Mouse (Mus musculus) midbrain, embryonic 11.5 days (tissue): ENCODE data around the gene Pimreg. TPM values are rescaled to one million over a fixed set of nuclear protein-coding genes. Genes with fewer than 3 reads are reported as not detected.
A peak's percentile ranks its signal among the peaks of the same experiment; 100 is the strongest.

Source experiments
- ATAC-seq: fragments of 200-750 bp; cut with Nextera tagmentation; 2 replicates; pipeline ENCODE4 v1.8.0; 2017; ENCODE audit warnings: moderate TSS enrichment, moderate library complexity; ENCODE audit not compliant: low FRiP score
- DNase-seq: peaks from one replicate; pipeline ENCODE4 v3.0.0; 2015; ENCODE audit warnings: low spot score; ENCODE audit errors: missing footprints
- H3K27ac ChIP-seq: fragments of 300-500 bp; sonication (generic); 2 replicates; pipeline ENCODE4 v1.5.1; 2014; ENCODE audit warnings: low read depth, low read length
- H3K27me3 ChIP-seq: fragments of 300-500 bp; sonication (generic); 2 replicates; pipeline ENCODE4 v1.6.1; 2014; ENCODE audit warnings: mild to moderate bottlenecking, low read length, moderate library complexity, mixed read lengths; ENCODE audit not compliant: control insufficient read depth, insufficient read depth
- H3K36me3 ChIP-seq: fragments of 300-500 bp; sonication (generic); 2 replicates; pipeline ENCODE4 v1.6.1; 2014; ENCODE audit warnings: mild to moderate bottlenecking, low read length, moderate library complexity, mixed read lengths; ENCODE audit not compliant: control insufficient read depth, insufficient read depth
- H3K4me1 ChIP-seq: fragments of 300-500 bp; sonication (generic); 2 replicates; pipeline ENCODE4 v1.6.1; 2014; ENCODE audit warnings: low read length; ENCODE audit not compliant: control insufficient read depth, insufficient read depth
- H3K4me2 ChIP-seq: fragments of 300-500 bp; sonication (generic); 2 replicates; pipeline ENCODE4 v1.6.1; 2014; ENCODE audit warnings: mild to moderate bottlenecking, moderate library complexity
- H3K4me3 ChIP-seq: fragments of 300-500 bp; sonication (generic); 2 replicates; pipeline ENCODE4 v1.5.1; 2014; ENCODE audit warnings: low read depth, low read length
- H3K9ac ChIP-seq: fragments of 300-500 bp; sonication (generic); 2 replicates; pipeline ENCODE4 v1.6.1; 2014; ENCODE audit warnings: low read length
- H3K9me3 ChIP-seq: fragments of 300-500 bp; sonication (generic); 2 replicates; pipeline ENCODE4 v1.6.1; 2016; ENCODE audit warnings: low read length; ENCODE audit not compliant: control insufficient read depth
- WGBS: fragments of 180-500 bp; shearing (Covaris S2); extraction: QIAGEN DNeasy Blood & Tissue Kit; methylation state at CpG from one replicate; pipeline ENCODE4 v1.1.7; 2014; 5-methylcytosine and 5-hydroxymethylcytosine counted together
- polyA plus RNA-seq: library from polyadenylated mRNA; unstranded; fragments of >200 nt; fragmentation: Nextera tagmentation; extraction: Ambion mirVana; gene quantifications from 2 replicates; pipeline ENCODE4 v1.2.1, GENCODE M21; 2014

Pimreg gene
- polyA plus RNA-seq, 1 experiment from 2014 or later: 214 TPM

DNA sequence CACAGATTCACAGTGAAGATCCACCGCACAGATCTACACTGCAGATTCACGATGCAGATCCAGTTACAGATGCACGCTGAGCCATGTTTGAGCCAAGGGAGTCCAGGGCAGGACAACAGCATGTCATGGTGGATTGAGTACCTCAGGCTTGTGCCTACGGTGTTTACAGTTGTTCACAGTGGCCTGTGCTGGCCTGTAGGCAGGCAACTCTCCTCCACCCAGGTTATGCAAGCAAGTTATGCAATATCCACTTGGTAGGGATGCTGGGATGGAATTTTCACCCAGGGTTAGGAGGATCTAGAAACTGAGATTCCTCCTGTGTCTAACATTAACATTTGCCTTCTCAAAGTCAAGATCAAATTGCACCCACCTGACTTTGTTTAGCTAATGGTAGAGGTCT, 40.8 kb downstream of the Pimreg start:
- H3K9me3 ChIP-seq: no peaks in the 10 kb centered on the region
- ATAC-seq (no peak), DNase-seq (no peak)
- H3K27ac ChIP-seq: no peak overlapping the region
- WGBS: 92% methylated on average over 4 of the region's 4 CpGs
- no peaks in the 10 kb centered on the region for H3K27me3 ChIP-seq
- H3K9ac ChIP-seq: no peak overlapping the region
- H3K36me3 ChIP-seq: no peaks in the 10 kb centered on the region
- H3K4me1 ChIP-seq: no peaks in the 10 kb centered on the region
- no peak overlapping the region for H3K4me3 ChIP-seq
- H3K4me2 ChIP-seq: no peak overlapping the region

DNA sequence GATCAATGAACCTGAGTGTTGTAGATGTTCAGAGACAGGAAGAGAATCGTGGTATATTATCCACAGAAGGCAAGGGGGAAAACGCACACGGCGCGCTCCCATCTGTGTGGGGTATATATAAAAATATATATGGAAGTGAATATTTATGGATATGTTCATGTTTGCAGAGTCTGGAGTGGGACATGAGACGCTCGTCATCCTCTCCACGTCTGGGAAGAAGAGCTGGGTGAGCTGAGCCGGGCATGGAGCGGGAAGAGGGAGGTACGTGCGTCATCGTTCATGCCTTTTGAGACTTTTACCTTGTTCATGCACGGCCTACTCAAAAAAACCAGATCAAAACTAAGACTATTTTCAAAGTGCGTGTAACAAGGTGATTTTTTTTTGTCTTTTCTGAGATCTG, 42.5 kb downstream of the Pimreg start:
- WGBS: 93% methylated on average over 15 of the region's 15 CpGs
- no peak for DNase-seq
- Histone ChIP-seq H3K4me1 (no peaks in the 10 kb centered on the region), H3K9me3 (no peaks in the 10 kb centered on the region), H3K4me3 (no peak overlapping the region), H3K9ac (no peak overlapping the region), H3K27me3 (no peaks in the 10 kb centered on the region), H3K4me2 (no peak overlapping the region), H3K27ac (no peak overlapping the region), H3K36me3 (no peaks in the 10 kb centered on the region)
- ATAC-seq: no peak

DNA sequence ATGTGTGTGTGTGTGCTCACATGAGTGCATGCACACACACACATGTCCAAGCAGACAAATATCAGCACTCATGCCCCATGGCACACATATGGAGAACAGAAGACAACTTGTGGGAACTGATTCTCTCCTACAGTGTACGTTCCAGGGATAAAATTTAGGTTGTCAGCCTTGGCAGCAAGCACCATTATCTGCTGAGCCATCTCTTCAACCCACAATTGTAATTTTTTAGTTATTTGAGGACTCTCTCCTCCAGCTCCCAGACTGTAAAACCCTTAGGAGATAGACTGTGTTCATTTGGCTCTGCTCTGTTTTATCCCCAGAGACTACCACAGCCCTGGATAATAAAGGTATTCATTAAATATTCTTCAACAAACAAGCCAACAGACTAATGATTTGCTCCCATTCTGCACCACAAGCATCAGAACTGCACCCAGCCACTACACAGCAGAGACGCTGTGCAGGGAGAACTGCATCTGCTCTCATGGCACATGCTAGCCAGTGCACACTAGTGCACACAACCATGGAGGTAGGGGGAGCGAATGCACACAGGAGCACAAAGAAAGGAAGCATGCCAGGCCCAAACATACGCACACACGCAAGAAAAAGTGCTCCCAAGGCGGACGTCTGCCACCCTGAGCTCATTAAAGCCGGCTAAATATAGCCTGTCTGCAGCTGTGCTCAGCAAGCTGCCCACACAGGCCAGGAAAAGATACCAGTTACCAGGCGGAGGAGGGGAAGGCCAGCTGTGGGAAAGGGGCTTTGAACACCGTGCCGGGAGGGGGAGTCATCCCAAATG, 44.6 kb downstream of the Pimreg start:
- 62% methylated on average over 11 of the region's 11 CpGs for WGBS
- DNase-seq: no peak
- Histone ChIP-seq H3K4me3 (no peak overlapping the region), H3K27me3 (no peaks in the 10 kb centered on the region), H3K9me3 (no peaks in the 10 kb centered on the region), H3K36me3 (no peaks in the 10 kb centered on the region), H3K27ac (peak overlapping the region; percentile 17; the same call in 1 of the 2 replicates), H3K9ac (no peak overlapping the region), H3K4me1 (no peaks in the 10 kb centered on the region), H3K4me2 (no peak overlapping the region)
- 0 out of 2 replicates have a peak, but pooled peaks have one; percentile 48 for ATAC-seq

DNA sequence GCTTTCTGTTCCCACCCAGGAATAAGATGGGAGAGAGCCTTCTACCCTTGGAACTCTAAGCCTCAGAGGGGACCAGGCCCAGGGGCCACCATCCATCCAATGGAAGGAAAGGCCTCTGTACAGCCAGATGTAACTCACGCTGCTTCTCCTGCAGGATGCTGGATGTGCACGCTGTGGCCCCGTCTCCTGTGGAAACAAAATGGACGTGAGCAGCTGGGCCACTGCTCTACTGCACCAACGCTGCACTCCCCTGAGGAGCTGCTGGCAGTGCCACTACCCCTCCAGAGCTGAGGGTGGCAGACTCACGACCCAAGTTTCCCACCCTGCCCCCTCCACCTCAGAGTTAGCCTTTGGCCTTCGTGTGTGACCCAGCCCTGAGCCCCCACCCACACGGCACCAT, 50.6 kb downstream of the Pimreg start:
- 78% methylated on average over 8 of the region's 8 CpGs for WGBS
- DNase-seq (no peak), ATAC-seq (no peak)
- H3K9me3 ChIP-seq: no peaks in the 10 kb centered on the region
- no peak overlapping the region for H3K27ac ChIP-seq
- H3K36me3 ChIP-seq: no peaks in the 10 kb centered on the region
- no peak overlapping the region for H3K4me3 ChIP-seq
- H3K27me3 ChIP-seq: no peaks in the 10 kb centered on the region
- no peak overlapping the region for H3K9ac ChIP-seq
- no peak overlapping the region for H3K4me2 ChIP-seq
- no peaks in the 10 kb centered on the region for H3K4me1 ChIP-seq

DNA sequence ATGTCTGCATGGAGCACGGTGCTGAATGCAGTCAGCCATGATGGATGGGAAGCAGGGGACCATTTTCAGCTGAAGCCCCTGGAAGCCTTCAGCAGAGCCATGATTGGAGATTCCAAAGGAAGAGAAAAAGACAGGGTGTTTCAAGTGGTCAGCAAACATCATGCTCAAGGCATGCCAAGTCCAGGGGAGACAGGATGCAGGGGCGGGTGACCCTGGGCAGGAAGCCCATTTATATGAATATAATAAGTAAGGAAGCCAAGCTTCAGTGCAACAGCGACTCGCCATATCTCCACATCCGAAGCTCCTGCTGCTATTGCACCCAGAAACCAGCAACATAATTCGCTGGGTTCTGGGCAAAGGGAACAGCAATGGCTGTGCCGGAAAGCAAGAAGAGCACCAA, 52.6 kb downstream of the Pimreg start:
- Histone ChIP-seq H3K27ac (no peak overlapping the region), H3K9me3 (no peaks in the 10 kb centered on the region), H3K27me3 (no peaks in the 10 kb centered on the region), H3K4me3 (no peak overlapping the region), H3K9ac (no peak overlapping the region), H3K36me3 (no peaks in the 10 kb centered on the region), H3K4me1 (no peaks in the 10 kb centered on the region), H3K4me2 (no peak overlapping the region)
- ATAC-seq (no peak), DNase-seq (no peak)
- 91% methylated on average over 7 of the region's 7 CpGs for WGBS

DNA sequence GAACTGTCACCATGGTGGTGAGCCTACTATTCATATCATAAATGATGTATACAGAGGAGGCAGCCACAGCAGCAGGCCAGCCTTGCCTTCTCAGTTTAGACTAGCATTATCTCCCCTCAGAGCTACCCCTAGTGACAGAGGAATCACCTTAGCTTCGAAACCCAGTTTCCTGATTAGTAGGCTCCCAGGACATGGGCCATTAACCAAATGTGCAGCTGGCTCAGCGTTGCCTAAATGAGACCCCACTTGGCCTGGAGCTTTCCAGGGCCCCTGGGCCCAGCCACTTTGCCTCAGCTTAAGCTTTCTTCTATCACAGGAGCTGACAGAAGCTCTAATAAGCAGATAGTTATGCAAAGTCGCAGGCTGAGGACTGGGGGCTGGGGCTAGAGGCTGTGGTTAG, 54.2 kb downstream of the Pimreg start:
- H3K27ac ChIP-seq: no peak overlapping the region
- H3K9me3 ChIP-seq: no peaks in the 10 kb centered on the region
- no peaks in the 10 kb centered on the region for H3K4me1 ChIP-seq
- no peak overlapping the region for H3K9ac ChIP-seq
- 0 out of 2 replicates have a peak, but pooled peaks have one; percentile 27 for ATAC-seq
- no peak overlapping the region for H3K4me2 ChIP-seq
- WGBS: 50% methylated on average over 3 of the region's 3 CpGs
- H3K4me3 ChIP-seq: no peak overlapping the region
- H3K27me3 ChIP-seq: no peaks in the 10 kb centered on the region
- no peak for DNase-seq
- no peaks in the 10 kb centered on the region for H3K36me3 ChIP-seq

Other genes starting within 250 kb of the Pimreg start
- 0.15 and 0.44 TPM in 2 replicates for gene Aipl1, start 4.5 kb upstream of the Pimreg start, polyA plus RNA-seq
- gene Pitpnm3, start 93.7 kb downstream of the Pimreg start, polyA plus RNA-seq: 0.56 and 0.99 TPM in 2 replicates
- 0.06 and 0.12 TPM in 2 replicates for gene Gm43951, start 164.8 kb downstream of the Pimreg start, polyA plus RNA-seq
- 19.5 and 20.2 TPM in 2 replicates for gene 4933427D14Rik, start 165.4 kb downstream of the Pimreg start, polyA plus RNA-seq
- 163 and 168 TPM in 2 replicates for gene Txndc17, start 165.5 kb downstream of the Pimreg start, polyA plus RNA-seq
- gene Med31, start 173.6 kb downstream of the Pimreg start, polyA plus RNA-seq: 55.7 and 56.7 TPM in 2 replicates
- 0.21 and 0.29 TPM in 2 replicates for gene Slc13a5, start 225.2 kb downstream of the Pimreg start, polyA plus RNA-seq